Mouse (Mus musculus) megakaryocyte, embryonic 14.5 days (primary cell): ENCODE data around the gene Synpo2l. TPM values are rescaled to one million over a fixed set of nuclear protein-coding genes. Genes with fewer than 3 reads are reported as not detected.

Source experiments
- H3K27me3 ChIP-seq: replicated peaks from 2 replicates; pipeline ENCODE3; 2012; ENCODE audit warnings: inconsistent platforms
- H3K36me3 ChIP-seq: replicated peaks from 2 replicates; pipeline ENCODE3; 2012; ENCODE audit warnings: low read length, inconsistent platforms, mixed read lengths
- H3K4me1 ChIP-seq: 2 replicates; pipeline ENCODE4 v1.6.1; 2012; ENCODE audit warnings: inconsistent platforms
- H3K4me3 ChIP-seq: replicated peaks from 2 replicates; pipeline ENCODE3; 2012; ENCODE audit warnings: moderate library complexity, mild to moderate bottlenecking, inconsistent platforms
- H3K9me3 ChIP-seq: 2 replicates; pipeline ENCODE4 v1.6.1; 2012; ENCODE audit warnings: inconsistent platforms
- FLI1 ChIP-seq: IDR thresholded peaks from 2 replicates; pipeline ENCODE4 v1.6.1; 2012; ENCODE audit warnings: low read length, inconsistent platforms, mixed read lengths
- GATA1 ChIP-seq: IDR thresholded peaks from 3 replicates; pipeline ENCODE4 v1.6.1; 2012; ENCODE audit warnings: mixed read lengths, low read length, inconsistent platforms, borderline replicate concordance
- polyA plus RNA-seq: library from polyadenylated mRNA; stranded (reverse); fragments of >175 nt; gene quantifications from 2 replicates; pipeline ENCODE4 v1.2.3, GENCODE M21; 2012; ENCODE audit warnings: low replicate concordance; ENCODE audit not compliant: insufficient read depth

Gene Synpo2l
- polyA plus RNA-seq, 1 experiment: 0.23 TPM

- H3K36me3 ChIP-seq: no peaks in the 10 kb centered on the region
- TF ChIP-seq FLI1 (no peak), GATA1 (no peak)
- no peaks in the 10 kb centered on the region for H3K9me3 ChIP-seq
- peaks cover 57% of the 10 kb centered on the region for H3K4me1 ChIP-seq
- H3K4me3 ChIP-seq: peak overlapping the region; percentile 93
- peaks cover 45% of the 10 kb centered on the region for H3K27me3 ChIP-seq
Observed at GRCm38 (mm10) chr14:20660827-20661660, 7.1 kb downstream of the Synpo2l start.

GRCm38 (mm10) chr14:20659687-20660086 lies 8.5 kb downstream of the Synpo2l start:
- Histone ChIP-seq H3K27me3 (peaks cover 35% of the 10 kb centered on the region), H3K4me1 (peaks cover 71% of the 10 kb centered on the region), H3K9me3 (no peaks in the 10 kb centered on the region), H3K4me3 (no peak overlapping the region), H3K36me3 (no peaks in the 10 kb centered on the region)
- no peak for TF ChIP-seq FLI1
- no peak for TF ChIP-seq GATA1

- TF ChIP-seq GATA1 (no peak), FLI1 (no peak)
Observed at GRCm38 (mm10) chr14:20658902-20659301, 9.3 kb downstream of the Synpo2l start.

GRCm38 (mm10) chr14:20658326-20658725 lies 9.8 kb downstream of the Synpo2l start:
- no peaks in the 10 kb centered on the region for H3K36me3 ChIP-seq
- peaks cover 61% of the 10 kb centered on the region for H3K4me1 ChIP-seq
- TF ChIP-seq GATA1 (no peak), FLI1 (no peak)

More at GRCm38 (mm10) chr14:20658902-20659301, 9.3 kb downstream of the Synpo2l start:
- Histone ChIP-seq H3K4me3 (no peak overlapping the region), H3K4me1 (peaks cover 67% of the 10 kb centered on the region), H3K9me3 (no peaks in the 10 kb centered on the region), H3K36me3 (no peaks in the 10 kb centered on the region), H3K27me3 (peaks cover 28% of the 10 kb centered on the region)

GRCm38 (mm10) chr14:20656361-20656760 lies 11.8 kb downstream of the Synpo2l start, which contains the start of gene Myoz1:
Gene Myoz1, minus strand, starts transcription at chr14:20656540.
- H3K27me3 ChIP-seq: peaks cover 4% of the 10 kb centered on the region
- TF ChIP-seq FLI1: no peak
- peaks cover 56% of the 10 kb centered on the region for H3K4me1 ChIP-seq
- H3K4me3 ChIP-seq: no peak within 1 kb of the TSS
- H3K9me3 ChIP-seq: no peaks in the 10 kb centered on the region
- no peaks in the 10 kb centered on the region for H3K36me3 ChIP-seq

More at GRCm38 (mm10) chr14:20658326-20658725, 9.8 kb downstream of the Synpo2l start:
- Histone ChIP-seq H3K9me3 (no peaks in the 10 kb centered on the region), H3K4me3 (no peak overlapping the region), H3K27me3 (peaks cover 22% of the 10 kb centered on the region)

- Histone ChIP-seq H3K27me3 (peaks cover 2% of the 10 kb centered on the region), H3K36me3 (no peaks in the 10 kb centered on the region), H3K4me3 (no peak overlapping the region), H3K9me3 (no peaks in the 10 kb centered on the region), H3K4me1 (peaks cover 55% of the 10 kb centered on the region)
- TF ChIP-seq FLI1: no peak
- TF ChIP-seq GATA1: no peak
Observed at GRCm38 (mm10) chr14:20655731-20656130, 12.4 kb downstream of the Synpo2l start.

GRCm38 (mm10) chr14:20654690-20655421 lies 13.3 kb downstream of the Synpo2l start:
- TF ChIP-seq GATA1: no peak
- no peak for TF ChIP-seq FLI1
- Histone ChIP-seq H3K4me3 (no peak overlapping the region), H3K9me3 (no peaks in the 10 kb centered on the region)

GRCm38 (mm10) chr14:20651722-20652256 lies 16.4 kb downstream of the Synpo2l start:
- peaks cover 54% of the 10 kb centered on the region for H3K4me1 ChIP-seq
- H3K36me3 ChIP-seq: no peaks in the 10 kb centered on the region
- no peaks in the 10 kb centered on the region for H3K9me3 ChIP-seq
- no peak overlapping the region for H3K4me3 ChIP-seq
- no peak for TF ChIP-seq GATA1
- TF ChIP-seq FLI1: no peak
- peaks cover 2% of the 10 kb centered on the region for H3K27me3 ChIP-seq

More at GRCm38 (mm10) chr14:20654690-20655421, 13.3 kb downstream of the Synpo2l start:
- Histone ChIP-seq H3K36me3 (no peaks in the 10 kb centered on the region), H3K4me1 (peaks cover 48% of the 10 kb centered on the region), H3K27me3 (peaks cover 2% of the 10 kb centered on the region)

- no peaks in the 10 kb centered on the region for H3K36me3 ChIP-seq
- no peak overlapping the region for H3K4me3 ChIP-seq
- H3K27me3 ChIP-seq: peaks cover 2% of the 10 kb centered on the region
- peaks cover 56% of the 10 kb centered on the region for H3K4me1 ChIP-seq
- no peak for TF ChIP-seq FLI1
- no peaks in the 10 kb centered on the region for H3K9me3 ChIP-seq
Observed at GRCm38 (mm10) chr14:20651000-20651399, 17.2 kb downstream of the Synpo2l start.
